Mouse (Mus musculus): ENCODE measurements around the gene Sv2b. TPM values are rescaled to one million over a fixed set of nuclear protein-coding genes. Genes with fewer than 3 reads are reported as not detected.
A peak's percentile ranks its signal among the peaks of the same experiment; 100 is the strongest.
"Not testable (repeated sequence)": the region's sequence is repeated elsewhere in the genome, so short reads cannot be mapped to it uniquely, and the experiment has no call there.

Sv2b gene
- polyA plus RNA-seq, 1 experiment from 2014 or later: 0.79 TPM

- 75% methylated on average over 1 of the region's 1 CpGs for WGBS (ENCODE audit: insufficient replicate concordance)
- Histone ChIP-seq H3K4me1 (ENCODE audit: control insufficient read depth, insufficient read depth, low read length) (no peaks in the 10 kb centered on the region), H3K4me3 (ENCODE audit: low read depth, low read length) (no peak overlapping the region), H3K9ac (ENCODE audit: low read depth, low read length) (no peak overlapping the region), H3K27me3 (ENCODE audit: control insufficient read depth, insufficient read depth, low read length) (no peaks in the 10 kb centered on the region), H3K4me2 (no peak overlapping the region), H3K9me3 (replicated peaks; ENCODE audit: control insufficient read depth, low read length) (no peaks in the 10 kb centered on the region), H3K36me3 (ENCODE audit: control insufficient read depth, insufficient read depth, low read length) (no peaks in the 10 kb centered on the region), H3K27ac (ENCODE audit: low read depth, low read length) (no peak overlapping the region)
- ATAC-seq (replicated peaks; ENCODE audit: insufficient number of reproducible peaks, low FRiP score, low TSS enrichment): no peak
Observed at GRCm38 (mm10) chr7:75325273-75325672, 16.2 kb upstream of the Sv2b start.

GRCm38 (mm10) chr7:75322742-75323141, 13.7 kb upstream of the Sv2b start:
- not testable (repeated sequence) for H3K27me3 ChIP-seq (ENCODE audit: control insufficient read depth, insufficient read depth, low read length); H3K4me3 ChIP-seq (ENCODE audit: low read depth, low read length); H3K9ac ChIP-seq (ENCODE audit: low read depth, low read length); H3K4me2 ChIP-seq; ATAC-seq (replicated peaks; ENCODE audit: insufficient number of reproducible peaks, low FRiP score, low TSS enrichment); H3K4me1 ChIP-seq (ENCODE audit: control insufficient read depth, insufficient read depth, low read length); H3K27ac ChIP-seq (ENCODE audit: low read depth, low read length); H3K36me3 ChIP-seq (ENCODE audit: control insufficient read depth, insufficient read depth, low read length); H3K9me3 ChIP-seq (replicated peaks; ENCODE audit: control insufficient read depth, low read length)
- 83% methylated on average over 3 of the region's 3 CpGs for WGBS (ENCODE audit: insufficient replicate concordance)

DNA sequence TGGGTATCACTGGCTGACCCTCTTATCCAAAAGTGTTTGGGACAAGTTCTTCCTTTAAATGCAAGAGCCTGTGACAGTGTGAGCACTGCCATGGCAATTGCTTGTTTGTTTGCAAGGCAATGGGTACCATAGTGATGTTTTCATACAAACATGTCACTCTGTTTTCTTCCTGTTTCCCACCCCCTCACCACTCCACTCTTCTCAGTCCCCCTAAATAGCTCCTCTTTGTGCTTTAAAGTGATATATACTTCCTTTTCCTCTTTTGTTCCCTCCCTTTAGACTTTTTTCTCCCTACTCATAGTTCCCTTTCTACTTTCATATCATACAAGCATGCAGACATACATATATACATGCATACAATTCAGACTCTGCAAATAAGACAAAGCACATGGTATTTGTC, 10.9 kb upstream of the Sv2b start:
- no peaks in the 10 kb centered on the region for H3K9me3 ChIP-seq (replicated peaks; ENCODE audit: control insufficient read depth, low read length)
- H3K9ac ChIP-seq (ENCODE audit: low read depth, low read length): no peak overlapping the region
- no peaks in the 10 kb centered on the region for H3K27me3 ChIP-seq (ENCODE audit: control insufficient read depth, insufficient read depth, low read length)
- no peak overlapping the region for H3K27ac ChIP-seq (ENCODE audit: low read depth, low read length)
- no peak overlapping the region for H3K4me3 ChIP-seq (ENCODE audit: low read depth, low read length)
- H3K4me2 ChIP-seq: no peak overlapping the region
- ATAC-seq (replicated peaks; ENCODE audit: insufficient number of reproducible peaks, low FRiP score, low TSS enrichment): no peak
- H3K36me3 ChIP-seq (ENCODE audit: control insufficient read depth, insufficient read depth, low read length): no peaks in the 10 kb centered on the region
- no peaks in the 10 kb centered on the region for H3K4me1 ChIP-seq (ENCODE audit: control insufficient read depth, insufficient read depth, low read length)

DNA sequence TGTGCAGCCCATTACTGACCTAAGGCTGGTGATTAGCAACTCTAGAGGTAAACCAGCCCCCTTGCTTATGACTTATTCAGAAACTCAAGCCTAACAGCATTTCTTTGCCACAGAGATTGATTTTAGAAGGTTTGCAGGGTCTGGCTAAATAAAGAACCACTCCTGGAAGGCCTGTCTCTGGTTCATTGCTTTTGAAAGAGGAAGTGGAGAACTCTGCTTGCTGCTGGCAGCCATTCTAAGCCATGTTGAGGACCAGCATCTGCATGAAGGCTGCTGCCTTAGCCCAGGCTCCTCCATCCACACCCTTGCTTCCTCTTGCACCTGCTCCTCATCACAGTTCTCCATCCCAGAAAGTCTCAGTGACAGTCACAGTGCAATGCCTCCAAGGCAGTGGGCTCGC, 9.3 kb upstream of the Sv2b start:
- no peaks in the 10 kb centered on the region for H3K9me3 ChIP-seq (replicated peaks; ENCODE audit: control insufficient read depth, low read length)
- WGBS (ENCODE audit: insufficient replicate concordance): 73% methylated on average over 1 of the region's 1 CpGs
- ATAC-seq (replicated peaks; ENCODE audit: insufficient number of reproducible peaks, low FRiP score, low TSS enrichment): no peak
- H3K4me3 ChIP-seq (ENCODE audit: low read depth, low read length): no peak overlapping the region
- H3K27me3 ChIP-seq (ENCODE audit: control insufficient read depth, insufficient read depth, low read length): no peaks in the 10 kb centered on the region
- no peaks in the 10 kb centered on the region for H3K4me1 ChIP-seq (ENCODE audit: control insufficient read depth, insufficient read depth, low read length)
- no peak overlapping the region for H3K9ac ChIP-seq (ENCODE audit: low read depth, low read length)
- H3K27ac ChIP-seq (ENCODE audit: low read depth, low read length): no peak overlapping the region
- no peaks in the 10 kb centered on the region for H3K36me3 ChIP-seq (ENCODE audit: control insufficient read depth, insufficient read depth, low read length)
- H3K4me2 ChIP-seq: no peak overlapping the region

GRCm38 (mm10) chr7:75314873-75315272, 5.8 kb upstream of the Sv2b start:
- no peak overlapping the region for H3K9ac ChIP-seq (ENCODE audit: low read depth, low read length)
- H3K27me3 ChIP-seq (ENCODE audit: control insufficient read depth, insufficient read depth, low read length): peaks cover 5% of the 10 kb centered on the region; the same call in 1 of the 2 replicates
- no peaks in the 10 kb centered on the region for H3K36me3 ChIP-seq (ENCODE audit: control insufficient read depth, insufficient read depth, low read length)
- H3K4me3 ChIP-seq (ENCODE audit: low read depth, low read length): no peak overlapping the region
- H3K27ac ChIP-seq (ENCODE audit: low read depth, low read length): no peak overlapping the region
- H3K4me1 ChIP-seq (ENCODE audit: control insufficient read depth, insufficient read depth, low read length): no peaks in the 10 kb centered on the region
- 61% methylated on average over 5 of the region's 5 CpGs for whole genome bisulfite sequencing (ENCODE audit: insufficient replicate concordance)
- no peak overlapping the region for H3K4me2 ChIP-seq
- H3K9me3 ChIP-seq (replicated peaks; ENCODE audit: control insufficient read depth, low read length): no peaks in the 10 kb centered on the region
- no peak for ATAC-seq (replicated peaks; ENCODE audit: insufficient number of reproducible peaks, low FRiP score, low TSS enrichment)

- no peaks in the 10 kb centered on the region for H3K9me3 ChIP-seq (replicated peaks; ENCODE audit: control insufficient read depth, low read length)
- no peak overlapping the region for H3K9ac ChIP-seq (ENCODE audit: low read depth, low read length)
- H3K27ac ChIP-seq (ENCODE audit: low read depth, low read length): no peak overlapping the region
- H3K36me3 ChIP-seq (ENCODE audit: control insufficient read depth, insufficient read depth, low read length): no peaks in the 10 kb centered on the region
- 0 out of 2 replicates have a peak, but pooled peaks cover 2% of the 10 kb centered on the region for H3K4me1 ChIP-seq (ENCODE audit: control insufficient read depth, insufficient read depth, low read length)
- no peak overlapping the region for H3K4me2 ChIP-seq
- H3K27me3 ChIP-seq (ENCODE audit: control insufficient read depth, insufficient read depth, low read length): peaks cover 35% of the 10 kb centered on the region
- H3K4me3 ChIP-seq (ENCODE audit: low read depth, low read length): no peak overlapping the region
- no peak for ATAC-seq (replicated peaks; ENCODE audit: insufficient number of reproducible peaks, low FRiP score, low TSS enrichment)
- WGBS (ENCODE audit: insufficient replicate concordance): 77% methylated on average over 8 of the region's 8 CpGs
Observed at GRCm38 (mm10) chr7:75309570-75309969, 508 bp upstream of the Sv2b start.

DNA sequence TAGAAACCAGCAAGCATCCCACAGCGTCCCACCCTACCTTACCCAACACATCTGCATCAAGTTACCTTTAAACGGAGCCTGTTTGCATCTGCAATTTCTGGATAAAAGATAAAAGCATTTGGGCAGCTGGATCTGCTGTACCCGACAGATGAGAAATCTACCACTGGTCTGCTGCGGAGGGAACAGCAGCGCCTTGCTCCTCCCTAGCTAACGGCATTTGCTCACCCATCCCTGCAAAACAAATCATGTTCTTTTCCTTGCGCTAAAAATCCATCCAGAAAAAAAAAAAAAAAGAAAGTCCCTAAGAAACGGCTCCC, 964 bp downstream of the Sv2b start:
- Histone ChIP-seq H3K27me3 (ENCODE audit: control insufficient read depth, insufficient read depth, low read length) (peaks cover 35% of the 10 kb centered on the region), H3K27ac (ENCODE audit: low read depth, low read length) (no peak overlapping the region), H3K36me3 (ENCODE audit: control insufficient read depth, insufficient read depth, low read length) (no peaks in the 10 kb centered on the region), H3K4me2 (peak overlapping the region; percentile 98), H3K4me3 (ENCODE audit: low read depth, low read length) (peak overlapping the region; percentile 54), H3K9me3 (replicated peaks; ENCODE audit: control insufficient read depth, low read length) (no peaks in the 10 kb centered on the region), H3K9ac (ENCODE audit: low read depth, low read length) (no peak overlapping the region), H3K4me1 (ENCODE audit: control insufficient read depth, insufficient read depth, low read length) (0 out of 2 replicates have a peak, but pooled peaks cover 2% of the 10 kb centered on the region)
- WGBS (ENCODE audit: insufficient replicate concordance): 9% methylated on average over 8 of the region's 8 CpGs
- no peak for ATAC-seq (replicated peaks; ENCODE audit: insufficient number of reproducible peaks, low FRiP score, low TSS enrichment)

DNA sequence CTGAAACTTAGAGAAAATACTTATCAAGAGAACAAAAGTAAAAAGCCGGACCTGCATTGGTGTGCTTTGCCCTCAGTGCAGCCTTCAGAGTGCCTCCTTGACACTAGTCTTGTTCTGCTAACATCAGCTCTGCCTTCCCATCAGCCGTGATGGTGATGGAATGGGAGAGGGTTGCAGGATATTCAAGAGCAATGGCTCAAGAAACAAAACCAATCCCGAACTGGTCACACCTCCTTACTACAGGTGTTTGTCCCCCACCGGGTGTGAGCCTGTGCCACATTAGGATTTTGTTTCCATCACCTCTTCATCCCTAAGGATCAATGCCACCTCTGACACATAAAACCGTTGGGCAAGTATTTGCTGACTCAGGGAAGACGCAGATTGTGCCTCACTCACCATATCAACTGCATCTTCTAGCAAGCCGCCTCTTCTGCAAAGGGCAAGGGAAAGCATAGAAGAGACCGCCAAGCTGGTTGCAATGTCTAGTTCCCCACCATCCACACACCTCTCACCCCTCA, 1.4 kb downstream of the Sv2b start:
- Histone ChIP-seq H3K9ac (ENCODE audit: low read depth, low read length) (no peak overlapping the region), H3K27me3 (ENCODE audit: control insufficient read depth, insufficient read depth, low read length) (peaks cover 35% of the 10 kb centered on the region), H3K4me1 (ENCODE audit: control insufficient read depth, insufficient read depth, low read length) (0 out of 2 replicates have a peak, but pooled peaks cover 2% of the 10 kb centered on the region), H3K9me3 (replicated peaks; ENCODE audit: control insufficient read depth, low read length) (no peaks in the 10 kb centered on the region), H3K4me3 (ENCODE audit: low read depth, low read length) (peak overlapping the region; percentile 54; the same call in 1 of the 2 replicates), H3K4me2 (peak overlapping the region; percentile 98; the same call in 1 of the 2 replicates), H3K27ac (ENCODE audit: low read depth, low read length) (no peak overlapping the region), H3K36me3 (ENCODE audit: control insufficient read depth, insufficient read depth, low read length) (no peaks in the 10 kb centered on the region)
- no peak for ATAC-seq (replicated peaks; ENCODE audit: insufficient number of reproducible peaks, low FRiP score, low TSS enrichment)
- WGBS (ENCODE audit: insufficient replicate concordance): 43% methylated on average over 8 of the region's 8 CpGs

GRCm38 (mm10) chr7:75305901-75306465, 3.1 kb downstream of the Sv2b start:
- H3K9me3 ChIP-seq (replicated peaks; ENCODE audit: control insufficient read depth, low read length): no peaks in the 10 kb centered on the region
- H3K36me3 ChIP-seq (ENCODE audit: control insufficient read depth, insufficient read depth, low read length): no peaks in the 10 kb centered on the region
- WGBS (ENCODE audit: insufficient replicate concordance): 63% methylated on average over 9 of the region's 9 CpGs
- no peak overlapping the region for H3K4me3 ChIP-seq (ENCODE audit: low read depth, low read length)
- H3K27ac ChIP-seq (ENCODE audit: low read depth, low read length): no peak overlapping the region
- no peak for ATAC-seq (replicated peaks; ENCODE audit: insufficient number of reproducible peaks, low FRiP score, low TSS enrichment)
- no peak overlapping the region for H3K4me2 ChIP-seq
- 0 out of 2 replicates have a peak, but pooled peaks cover 2% of the 10 kb centered on the region for H3K4me1 ChIP-seq (ENCODE audit: control insufficient read depth, insufficient read depth, low read length)
- H3K9ac ChIP-seq (ENCODE audit: low read depth, low read length): no peak overlapping the region
- H3K27me3 ChIP-seq (ENCODE audit: control insufficient read depth, insufficient read depth, low read length): peaks cover 35% of the 10 kb centered on the region

All from heart, embryonic 11.5 days (tissue).